Mouse (Mus musculus) neural tube, embryonic 12.5 days (tissue): ENCODE measurements around the gene Rpl23a. TPM values are rescaled to one million over a fixed set of nuclear protein-coding genes. Genes with fewer than 3 reads are reported as not detected.

Experiments used
- ATAC-seq: fragments of 200-750 bp; cut with Nextera tagmentation; 2 replicates; pipeline ENCODE4 v1.8.0; 2017; ENCODE audit warnings: low read depth, mild to moderate bottlenecking, moderate TSS enrichment, moderate library complexity; ENCODE audit not compliant: low FRiP score
- H3K27ac ChIP-seq: fragments of 300-500 bp; sonication (generic); 2 replicates; pipeline ENCODE4 v1.5.1; 2016
- H3K27me3 ChIP-seq: fragments of 300-500 bp; sonication (generic); replicated peaks from 2 replicates; pipeline ENCODE4 v1.6.1; 2016; ENCODE audit warnings: mild to moderate bottlenecking
- H3K36me3 ChIP-seq: fragments of 300-500 bp; sonication (generic); 2 replicates; pipeline ENCODE4 v1.6.1; 2016; ENCODE audit warnings: mild to moderate bottlenecking
- H3K4me1 ChIP-seq: fragments of 300-500 bp; sonication (generic); 2 replicates; pipeline ENCODE4 v1.6.1; 2016
- H3K4me2 ChIP-seq: fragments of 300-500 bp; sonication (generic); replicated peaks from 2 replicates; pipeline ENCODE4 v1.6.1; 2016; ENCODE audit warnings: mild to moderate bottlenecking
- H3K4me3 ChIP-seq: fragments of 300-500 bp; sonication (generic); 2 replicates; pipeline ENCODE4 v1.5.1; 2016
- H3K9ac ChIP-seq: fragments of 300-500 bp; sonication (generic); 2 replicates; pipeline ENCODE4 v1.6.1; 2016; ENCODE audit warnings: mild to moderate bottlenecking
- H3K9me3 ChIP-seq: fragments of 300-500 bp; sonication (generic); 2 replicates; pipeline ENCODE4 v1.6.1; 2016; ENCODE audit warnings: mild to moderate bottlenecking
- WGBS: fragments of 180-500 bp; shearing (Covaris S2); methylation state at CpG from one replicate; pipeline ENCODE4 v1.1.7; 2016; 5-methylcytosine and 5-hydroxymethylcytosine counted together
- polyA plus RNA-seq: library from polyadenylated mRNA; unstranded; fragments of >200 nt; fragmentation: Nextera tagmentation; extraction: Ambion mirVana; gene quantifications from 2 replicates; pipeline ENCODE4 v1.2.1, GENCODE M21; 2016

Rpl23a gene
- polyA plus RNA-seq, 1 experiment from 2014 or later: 982 TPM

- Histone ChIP-seq H3K9me3 (no peaks in the 10 kb centered on the region), H3K4me1 (peaks cover 17% of the 10 kb centered on the region), H3K27ac (no peak overlapping the region), H3K27me3 (no peaks in the 10 kb centered on the region), H3K4me2 (no peak overlapping the region), H3K9ac (no peak overlapping the region), H3K36me3 (no peaks in the 10 kb centered on the region), H3K4me3 (no peak overlapping the region)
- WGBS: 92% methylated on average over 19 of the region's 19 CpGs
- no peak for ATAC-seq
These were observed 10.5 kb downstream of the Rpl23a start for GRCm38 (mm10) chr11:78172748-78173383.

GRCm38 (mm10) chr11:78172034-78172747 is 11.2 kb downstream of the Rpl23a start:
- ATAC-seq: no peak
- WGBS: 84% methylated on average over 16 of the region's 16 CpGs
- Histone ChIP-seq H3K27ac (no peak overlapping the region), H3K9me3 (no peaks in the 10 kb centered on the region), H3K27me3 (no peaks in the 10 kb centered on the region), H3K4me3 (no peak overlapping the region), H3K9ac (no peak overlapping the region), H3K36me3 (no peaks in the 10 kb centered on the region), H3K4me1 (peaks cover 10% of the 10 kb centered on the region), H3K4me2 (no peak overlapping the region)

- Histone ChIP-seq H3K4me2 (no peak overlapping the region), H3K27ac (no peak overlapping the region)
- WGBS: 69% methylated on average over 4 of the region's 4 CpGs
These were observed 12.1 kb downstream of the Rpl23a start for GRCm38 (mm10) chr11:78171328-78171727.

GRCm38 (mm10) chr11:78170306-78170705 is 13.1 kb downstream of the Rpl23a start:
- Histone ChIP-seq H3K9me3 (no peaks in the 10 kb centered on the region), H3K4me1 (peaks cover 11% of the 10 kb centered on the region), H3K27me3 (no peaks in the 10 kb centered on the region), H3K36me3 (no peaks in the 10 kb centered on the region), H3K4me3 (no peak overlapping the region), H3K9ac (no peak overlapping the region), H3K27ac (no peak overlapping the region), H3K4me2 (no peak overlapping the region)
- no peak for ATAC-seq
- 95% methylated on average over 15 of the region's 15 CpGs for whole genome bisulfite sequencing

More at GRCm38 (mm10) chr11:78171328-78171727, 12.1 kb downstream of the Rpl23a start:
- Histone ChIP-seq H3K4me3 (no peak overlapping the region), H3K9ac (no peak overlapping the region), H3K36me3 (no peaks in the 10 kb centered on the region), H3K4me1 (peaks cover 6% of the 10 kb centered on the region; the same call in 1 of the 2 replicates), H3K27me3 (no peaks in the 10 kb centered on the region), H3K9me3 (no peaks in the 10 kb centered on the region)
- no peak for ATAC-seq

- H3K9me3 ChIP-seq: no peaks in the 10 kb centered on the region
- H3K4me1 ChIP-seq: peaks cover 13% of the 10 kb centered on the region
- no peaks in the 10 kb centered on the region for H3K27me3 ChIP-seq
- 66% methylated on average over 19 of the region's 19 CpGs for WGBS
- H3K36me3 ChIP-seq: no peaks in the 10 kb centered on the region
- ATAC-seq: no peak
- H3K9ac ChIP-seq: no peak overlapping the region
- no peak overlapping the region for H3K27ac ChIP-seq
- H3K4me3 ChIP-seq: no peak overlapping the region
- H3K4me2 ChIP-seq: no peak overlapping the region
These were observed 14.6 kb downstream of the Rpl23a start for GRCm38 (mm10) chr11:78168541-78169468.

- Histone ChIP-seq H3K27ac (no peak overlapping the region), H3K9ac (no peak overlapping the region), H3K4me1 (peaks cover 27% of the 10 kb centered on the region), H3K9me3 (no peaks in the 10 kb centered on the region), H3K36me3 (peaks cover 4% of the 10 kb centered on the region), H3K27me3 (no peaks in the 10 kb centered on the region), H3K4me3 (no peak overlapping the region), H3K4me2 (no peak overlapping the region)
- 91% methylated on average over 14 of the region's 14 CpGs for WGBS
- ATAC-seq: no peak
These were observed 16.0 kb downstream of the Rpl23a start for GRCm38 (mm10) chr11:78167257-78167959.

GRCm38 (mm10) chr11:78166640-78167039 is 16.7 kb downstream of the Rpl23a start:
- no peaks in the 10 kb centered on the region for H3K9me3 ChIP-seq
- no peak overlapping the region for H3K4me3 ChIP-seq
- H3K36me3 ChIP-seq: peaks cover 12% of the 10 kb centered on the region
- 74% methylated on average over 6 of the region's 6 CpGs for WGBS
- peaks cover 34% of the 10 kb centered on the region for H3K4me1 ChIP-seq
- ATAC-seq: no peak
- H3K9ac ChIP-seq: no peak overlapping the region
- H3K4me2 ChIP-seq: no peak overlapping the region
- H3K27me3 ChIP-seq: no peaks in the 10 kb centered on the region
- H3K27ac ChIP-seq: no peak overlapping the region

- Histone ChIP-seq H3K36me3 (peaks cover 17% of the 10 kb centered on the region), H3K9ac (peak overlapping the region; percentile 100), H3K27ac (0 out of 2 replicates have a peak overlapping the region, but pooled peaks have one; percentile 92), H3K27me3 (no peaks in the 10 kb centered on the region), H3K9me3 (no peaks in the 10 kb centered on the region), H3K4me2 (peak overlapping the region; percentile 78), H3K4me1 (peaks cover 34% of the 10 kb centered on the region), H3K4me3 (no peak overlapping the region; the same call in 1 of the 2 replicates)
- 57% methylated on average over 4 of the region's 4 CpGs for WGBS
- ATAC-seq: no peak
These were observed 17.2 kb downstream of the Rpl23a start for GRCm38 (mm10) chr11:78166161-78166560.

- H3K4me2 ChIP-seq: peak overlapping the region; percentile 78
- H3K36me3 ChIP-seq: peaks cover 21% of the 10 kb centered on the region
- H3K4me1 ChIP-seq: peaks cover 34% of the 10 kb centered on the region
- WGBS: 3% methylated on average over 16 of the region's 16 CpGs
- H3K9ac ChIP-seq: peak overlapping the region; percentile 100
- 0 out of 2 replicates have a peak overlapping the region, but pooled peaks have one; percentile 92 for H3K27ac ChIP-seq
- H3K27me3 ChIP-seq: no peaks in the 10 kb centered on the region
- H3K4me3 ChIP-seq: peak overlapping the region; percentile 99
- peak; percentile 8; the same call in 1 of the 2 replicates for ATAC-seq
- H3K9me3 ChIP-seq: no peaks in the 10 kb centered on the region
These were observed 17.6 kb downstream of the Rpl23a start for GRCm38 (mm10) chr11:78165761-78166109.

GRCm38 (mm10) chr11:78164924-78165760 is 18.2 kb downstream of the Rpl23a start, which contains the start of gene Traf4:
Gene Traf4 (minus strand): TSS chr11:78165589.
- H3K9ac ChIP-seq: peak within 1 kb of the TSS; percentile 100

GRCm38 (mm10) chr11:78164604-78164923 is 18.8 kb downstream of the Rpl23a start:
- H3K9ac ChIP-seq: peak overlapping the region; percentile 100
- peak overlapping the region; percentile 78 for H3K4me2 ChIP-seq
- ATAC-seq: peak; percentile 13; the same call in 1 of the 2 replicates
- peak overlapping the region; percentile 99 for H3K4me3 ChIP-seq
- H3K27me3 ChIP-seq: no peaks in the 10 kb centered on the region
- H3K27ac ChIP-seq: peak overlapping the region; percentile 92
- H3K36me3 ChIP-seq: peaks cover 33% of the 10 kb centered on the region
- peaks cover 35% of the 10 kb centered on the region for H3K4me1 ChIP-seq
- WGBS: under 1% methylated on average over 14 of the region's 14 CpGs
- H3K9me3 ChIP-seq: no peaks in the 10 kb centered on the region

More at GRCm38 (mm10) chr11:78164924-78165760, 18.2 kb downstream of the Rpl23a start, which contains the start of gene Traf4:
- Histone ChIP-seq H3K4me3 (peak within 1 kb of the TSS; percentile 99), H3K9me3 (no peaks in the 10 kb centered on the region), H3K36me3 (peaks cover 27% of the 10 kb centered on the region), H3K27me3 (no peaks in the 10 kb centered on the region), H3K4me2 (peak within 1 kb of the TSS; percentile 78), H3K4me1 (peaks cover 34% of the 10 kb centered on the region), H3K27ac (peak within 1 kb of the TSS; percentile 92)
- peak; percentile 76 for ATAC-seq
- WGBS: under 1% methylated on average over 78 of the region's 78 CpGs
